8 mouse cellular contexts compared by ENCODE assay signal in genomic region chr1:170867691-170868105, GRCm38 (mm10). TPM values are rescaled to one million over a fixed set of nuclear protein-coding genes. Genes with fewer than 3 reads are reported as not detected.
DNase-seq lines count a peak whose midpoint lies in the region; ATAC-seq lines count a peak whose summit lies in the region.

Gene Atf6, minus strand, starts transcription at chr1:170867771.

- DNase-seq in B cell, adult 2 months = peak; percentile 96 to 97
- DNase-seq in brain, adult 2 months (ENCODE audit: low read depth, low spot score) = peak; percentile 98
- peak; percentile 97 for DNase-seq in heart, embryonic 10.5 days (ENCODE audit: low spot score)
- DNase-seq in liver = peak; percentile 95
- peak; percentile 96 to 99 for DNase-seq in spleen, postnatal 4 days (ENCODE audit: low spot score in 2 of 2)

- H3K36me3 ChIP-seq in heart, embryonic 10.5 days = peaks cover 14% of the 10 kb centered on the region; the same call in 1 of the 2 replicates
- H3K36me3 ChIP-seq in kidney, embryonic 15.5 days = peaks cover 11% of the 10 kb centered on the region; the same call in 1 of the 2 replicates

- no peaks in the 10 kb centered on the region for H3K27me3 ChIP-seq in heart, embryonic 10.5 days (ENCODE audit: insufficient read depth, poor library complexity, severe bottlenecking)
- no peaks in the 10 kb centered on the region for H3K27me3 ChIP-seq in kidney, embryonic 15.5 days

- H3K27ac ChIP-seq in heart, embryonic 10.5 days = peak within 1 kb of the TSS; percentile 90
- H3K27ac ChIP-seq in kidney, embryonic 15.5 days = peak within 1 kb of the TSS; percentile 77

- H3K4me2 ChIP-seq in kidney, embryonic 15.5 days = peak within 1 kb of the TSS; percentile 62

- WGBS in heart, embryonic 10.5 days = under 1% methylated on average over 25 of the region's 25 CpGs
- WGBS in kidney, embryonic 15.5 days = under 1% methylated on average over 25 of the region's 25 CpGs

- H3K4me1 ChIP-seq in heart, embryonic 10.5 days = peaks cover 24% of the 10 kb centered on the region
- H3K4me1 ChIP-seq in kidney, embryonic 15.5 days = peaks cover 10% of the 10 kb centered on the region

- peak within 1 kb of the TSS; percentile 68 for H3K9ac ChIP-seq in kidney, embryonic 15.5 days

- H3K4me3 ChIP-seq in heart, embryonic 10.5 days = peak within 1 kb of the TSS; percentile 91
- peak within 1 kb of the TSS; percentile 85 for H3K4me3 ChIP-seq in kidney, embryonic 15.5 days (replicated peaks)

- no peaks in the 10 kb centered on the region for H3K9me3 ChIP-seq in heart, embryonic 10.5 days
- no peaks in the 10 kb centered on the region for H3K9me3 ChIP-seq in kidney, embryonic 15.5 days (replicated peaks)

- ATAC-seq in erythroblast, adult 5-6 weeks (replicated peaks; ENCODE audit: low FRiP score, poor library complexity, severe bottlenecking) = peak; percentile 93
- ATAC-seq in kidney, embryonic 15.5 days (replicated peaks; ENCODE audit: low FRiP score) = peak; percentile 84
- ATAC-seq in monocyte, adult 5-6 weeks (replicated peaks; ENCODE audit: insufficient number of reproducible peaks, low FRiP score, low TSS enrichment, poor library complexity, severe bottlenecking) = peak; percentile 91

RNA-seq across cellular contexts. Expression of gene Atf6, which starts in this region (rescaled TPM):
- 17.3 and 21.5 TPM in 2 replicates for total RNA-seq in erythroblast, adult 5-6 weeks (2015; ENCODE audit: low replicate concordance)
- 22.6 and 27.2 TPM in 2 replicates for total RNA-seq in erythroblast, adult 5-6 weeks (2017; ENCODE audit: low replicate concordance)
- 10.9 and 16.0 TPM in 2 replicates for polyA plus RNA-seq in heart, embryonic 10.5 days (2016; fragmentation: Nextera tagmentation; extraction: Ambion mirVana)
- polyA plus RNA-seq in kidney, embryonic 15.5 days (2015; fragmentation: Nextera tagmentation; extraction: Ambion mirVana) = 9.1 and 9.2 TPM in 2 replicates
- total RNA-seq in monocyte, adult 5-6 weeks (2017) = 45.8 to 71.9 TPM (median 49.6 TPM) in 3 replicates

Comparison
In these comparisons a context has a peak if more than half of its experiments do, and no peak if none do; other contexts are left out.
1. Peak in every context shown above with its lines: DNase-seq, ATAC-seq, H3K4me3 ChIP-seq and H3K27ac ChIP-seq.